Mouse (Mus musculus): ENCODE measurements around the gene Acta2. TPM values are rescaled to one million over a fixed set of nuclear protein-coding genes. Genes with fewer than 3 reads are reported as not detected.

Acta2 gene
- total and polyA plus RNA-seq, 3 experiments: 0.13 to 0.31 TPM; not detected in 1

- no peak for DNase-seq (ENCODE audit: extremely low read depth)
- H3K36me3 ChIP-seq (replicated peaks in 1 of 2; ENCODE audit: control insufficient read depth in 1 of 2, insufficient read depth in 1 of 2, low read length in 1 of 2): peaks cover 56 to 91% of the 10 kb centered on the region in 2 experiments
Measured at GRCm38 (mm10) chr19:34236049-34236448, 19.3 kb downstream of the Acta2 start.

GRCm38 (mm10) chr19:34233944-34234343 lies 21.4 kb downstream of the Acta2 start:
- H3K9me3 ChIP-seq (replicated peaks; ENCODE audit: low read length): no peaks in the 10 kb centered on the region
- H3K27me3 ChIP-seq (replicated peaks): no peaks in the 10 kb centered on the region
- no peaks in the 10 kb centered on the region for H3K4me1 ChIP-seq (ENCODE audit: control insufficient read depth in 1 of 2, insufficient read depth in 2 of 2)
- in situ Hi-C loops (cut with MboI; ENCODE audit: low pct_ligation_motif_present, low pct_unique_long_range_greater_than_20kb, low sequenced_read_pairs): no loop called here
- H3K27ac ChIP-seq (ENCODE audit: insufficient read depth, low read depth): no peak overlapping the region
- dilution Hi-C loops (cut with MboI; ENCODE audit: extremely low pct_ligation_motif_present, extremely low pct_unique_long_range_greater_than_20kb, low sequenced_read_pairs): no loop called here
- TF ChIP-seq PAX5 (IDR thresholded peaks at IDR 0.05; ENCODE audit: low read length): no peak
- TF ChIP-seq HCFC1 (IDR thresholded peaks at IDR 0.05; ENCODE audit: low read depth, low read length): no peak
- no peak for TF ChIP-seq TCF12 (IDR thresholded peaks at IDR 0.05; ENCODE audit: low read depth, low read length)
- no peak overlapping the region for H3K9ac ChIP-seq (ENCODE audit: insufficient read depth, low read depth)
- peaks cover 51 to 92% of the 10 kb centered on the region in 2 experiments for H3K36me3 ChIP-seq (replicated peaks in 1 of 2; ENCODE audit: control insufficient read depth in 1 of 2, insufficient read depth in 1 of 2, low read length in 1 of 2)
- DNase-seq (ENCODE audit: extremely low read depth): no peak
- no peaks in the 10 kb centered on the region for H3K79me2 ChIP-seq (replicated peaks; ENCODE audit: control insufficient read depth, extremely low read depth, insufficient read depth, poor library complexity, severe bottlenecking)
- no peak overlapping the region for H3K4me2 ChIP-seq (ENCODE audit: insufficient read depth, low read depth, poor library complexity, severe bottlenecking)
- H3K4me3 ChIP-seq (replicated peaks in 1 of 3; ENCODE audit: low read depth in 2 of 3, low read length in 2 of 3, poor library complexity in 1 of 3): no peak overlapping the region

More at GRCm38 (mm10) chr19:34236049-34236448, 19.3 kb downstream of the Acta2 start:
- H3K4me1 ChIP-seq (ENCODE audit: control insufficient read depth in 1 of 2, insufficient read depth in 2 of 2): no peaks in the 10 kb centered on the region
- H3K4me2 ChIP-seq (ENCODE audit: insufficient read depth, low read depth, poor library complexity, severe bottlenecking): no peak overlapping the region
- in situ Hi-C loops (cut with MboI; ENCODE audit: low pct_ligation_motif_present, low pct_unique_long_range_greater_than_20kb, low sequenced_read_pairs) (no loop called here), dilution Hi-C loops (cut with MboI; ENCODE audit: extremely low pct_ligation_motif_present, extremely low pct_unique_long_range_greater_than_20kb, low sequenced_read_pairs) (no loop called here)
- no peaks in the 10 kb centered on the region for H3K9me3 ChIP-seq (replicated peaks; ENCODE audit: low read length)
- H3K4me3 ChIP-seq (replicated peaks in 1 of 3; ENCODE audit: low read depth in 2 of 3, low read length in 2 of 3, poor library complexity in 1 of 3): no peak overlapping the region
- H3K27ac ChIP-seq (ENCODE audit: insufficient read depth, low read depth): no peak overlapping the region
- TF ChIP-seq MYC (IDR thresholded peaks at IDR 0.05; ENCODE audit: low read depth, low read length) (no peak), RCOR1 (conservative IDR thresholded peaks at IDR 0.05; ENCODE audit: low read depth, low read length) (no peak), ZMIZ1 (IDR thresholded peaks at IDR 0.05; ENCODE audit: low read depth, low read length) (no peak), ELF1 (IDR thresholded peaks at IDR 0.05; ENCODE audit: low read depth, low read length) (no peak), ZNF384 (IDR thresholded peaks at IDR 0.05; ENCODE audit: low read depth, low read length) (no peak), ETS1 (conservative IDR thresholded peaks at IDR 0.05; ENCODE audit: low read depth, low read length) (no peak), MAX (IDR thresholded peaks at IDR 0.05; ENCODE audit: low read length) (no peak), BHLHE40 (IDR thresholded peaks at IDR 0.05; ENCODE audit: low read depth, low read length) (no peak), TCF12 (IDR thresholded peaks at IDR 0.05; ENCODE audit: low read depth, low read length) (no peak), MXI1 (IDR thresholded peaks at IDR 0.05; ENCODE audit: low read depth, low read length) (no peak), E2F4 (IDR thresholded peaks at IDR 0.05; ENCODE audit: insufficient replicate concordance, low read depth, low read length) (no peak), CTCF (conservative IDR thresholded peaks at IDR 0.05 in 1 of 2, IDR thresholded peaks at IDR 0.05 in 1 of 2; ENCODE audit: low read depth in 2 of 2, low read length in 2 of 2) (no peak), MEF2A (IDR thresholded peaks at IDR 0.05; ENCODE audit: borderline replicate concordance, low read depth, low read length) (no peak)
- no peak overlapping the region for H3K9ac ChIP-seq (ENCODE audit: insufficient read depth, low read depth)
- no peaks in the 10 kb centered on the region for H3K79me2 ChIP-seq (replicated peaks; ENCODE audit: control insufficient read depth, extremely low read depth, insufficient read depth, poor library complexity, severe bottlenecking)
- H3K27me3 ChIP-seq (replicated peaks): no peaks in the 10 kb centered on the region

Measured in CH12.LX (cell line).